Mouse (Mus musculus): ENCODE data around the gene Acot4. TPM values are rescaled to one million over a fixed set of nuclear protein-coding genes. Genes with fewer than 3 reads are reported as not detected.

The Acot4 gene
- 0.21 and 0.93 TPM in 2 replicates for polyA plus RNA-seq (2012; ENCODE audit: low replicate concordance)

DNA sequence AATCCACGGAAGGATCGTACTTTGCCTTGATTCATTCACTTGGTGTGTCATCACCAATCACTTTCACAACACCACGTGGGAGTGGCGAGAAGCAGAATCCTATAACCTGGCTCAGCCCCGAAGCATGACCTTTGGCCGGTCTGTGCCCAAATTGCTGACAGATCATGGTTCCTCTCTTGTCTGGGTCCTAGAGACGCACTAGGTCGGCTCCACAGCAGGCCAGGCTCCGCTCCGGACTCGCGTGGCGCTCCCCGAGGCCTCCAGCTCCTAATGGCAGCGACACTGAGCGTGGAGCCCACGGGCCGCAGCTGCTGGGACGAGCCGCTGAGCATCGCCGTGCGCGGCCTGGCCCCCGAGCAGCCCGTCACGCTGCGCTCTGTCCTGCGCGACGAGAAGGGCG, at the start of gene Acot4:
TSS of gene Acot4 (plus strand) at position 139 of the 400 bp plus-strand sequence.

DNA sequence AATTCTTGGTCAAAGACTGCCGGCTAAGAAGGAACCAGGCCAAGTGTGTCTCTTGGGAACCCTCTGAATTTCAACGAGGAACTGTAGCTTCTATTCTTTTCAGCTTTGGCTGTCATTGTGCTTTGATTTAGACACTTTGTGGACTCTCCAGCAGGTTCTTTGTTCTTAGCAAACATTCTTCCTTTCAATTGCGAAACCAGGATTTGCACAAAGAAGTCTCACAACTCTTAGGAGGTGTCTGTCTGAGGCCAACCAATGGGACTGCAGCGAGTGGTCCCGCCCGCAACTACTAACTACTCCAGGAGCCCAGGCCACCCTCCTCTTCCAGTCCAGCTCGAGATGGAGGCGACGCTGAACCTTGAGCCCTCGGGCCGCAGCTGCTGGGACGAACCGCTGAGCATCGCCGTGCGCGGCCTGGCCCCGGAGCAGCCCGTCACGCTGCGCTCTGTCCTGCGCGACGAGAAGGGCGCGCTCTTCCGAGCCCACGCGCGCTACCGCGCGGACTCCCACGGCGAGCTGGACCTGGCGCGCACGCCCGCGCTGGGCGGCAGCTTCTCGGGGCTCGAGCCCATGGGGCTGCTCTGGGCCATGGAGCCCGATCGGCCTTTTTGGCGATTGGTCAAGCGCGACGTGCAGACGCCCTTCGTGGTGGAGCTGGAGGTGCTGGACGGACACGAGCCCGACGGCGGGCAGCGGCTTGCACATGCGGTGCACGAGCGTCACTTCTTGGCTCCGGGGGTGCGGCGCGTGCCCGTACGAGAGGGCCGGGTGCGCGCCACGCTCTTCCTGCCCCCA, 28.8 kb upstream of the Acot4 start, which contains the start of gene Acot1:
TSS of gene Acot1 (plus strand) at position 320 of the 795 bp plus-strand sequence.

DNA sequence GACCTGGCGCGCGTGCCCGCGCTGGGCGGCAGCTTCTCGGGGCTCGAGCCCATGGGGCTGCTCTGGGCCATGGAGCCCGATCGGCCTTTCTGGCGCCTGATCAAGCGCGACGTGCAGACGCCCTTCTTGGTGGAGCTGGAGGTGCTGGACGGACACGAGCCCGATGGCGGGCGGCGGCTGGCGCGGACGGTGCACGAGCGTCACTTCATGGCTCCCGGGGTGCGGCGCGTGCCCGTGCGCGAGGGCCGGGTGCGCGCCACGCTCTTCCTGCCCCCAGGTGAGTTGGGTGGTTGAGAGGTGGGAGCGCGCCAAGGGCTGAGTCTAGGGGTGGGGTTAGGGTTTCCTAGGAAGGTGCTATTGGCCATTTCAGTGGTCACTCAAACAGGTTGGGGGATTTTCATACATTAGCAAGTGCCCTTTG, 522 bp downstream of the Acot4 start, which contains the start of gene Gm49366:
TSS of gene Gm49366 (plus strand) at position 245 of the 421 bp plus-strand sequence.

GRCm38 (mm10) chr12:84051937-84052474, 13.8 kb downstream of the Acot4 start, which contains the start of gene Acot3:
Acot3 (plus strand) TSS chr12:84052144.

DNA sequence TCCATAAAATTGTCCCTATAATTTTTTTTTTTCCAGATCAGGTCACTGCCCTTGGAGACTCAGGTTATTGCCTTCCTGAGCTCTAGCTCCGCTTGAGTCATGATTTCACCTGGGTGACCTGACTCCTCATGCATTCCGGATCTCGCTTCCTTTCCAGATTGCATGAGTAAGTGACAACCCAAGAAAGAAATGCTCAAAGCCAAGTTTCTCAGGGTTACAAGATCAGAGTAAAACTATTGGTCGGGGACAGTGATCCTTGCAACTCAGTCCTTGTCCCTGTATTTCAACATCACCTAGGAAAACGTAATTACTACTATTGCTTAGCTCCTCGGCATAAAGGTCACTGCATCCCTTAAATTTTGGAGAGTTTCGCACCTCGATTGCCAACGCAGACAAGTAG, 30.8 kb downstream of the Acot4 start, which contains the start of gene Acot5:
TSS of gene Acot5 (plus strand) at position 340 of the 400 bp plus-strand sequence.

Other genes starting within 250 kb of the Acot4 start
- 22.0 and 29.9 TPM in 2 replicates for gene Numb, start 116.4 kb upstream of the Acot4 start, polyA plus RNA-seq (2012; ENCODE audit: low replicate concordance)
- 22.5 and 51.4 TPM in 2 replicates for gene Riox1, start 87.8 kb upstream of the Acot4 start, polyA plus RNA-seq (2012; ENCODE audit: low replicate concordance)
- gene Heatr4, start 53.5 kb upstream of the Acot4 start, polyA plus RNA-seq (2012; ENCODE audit: low replicate concordance), result not detected in 2 replicates
- gene Acot2, start 50.5 kb upstream of the Acot4 start, polyA plus RNA-seq (2012; ENCODE audit: low replicate concordance), result 12.4 and 22.3 TPM in 2 replicates
- gene Acot1, start 28.9 kb upstream of the Acot4 start, polyA plus RNA-seq (2012; ENCODE audit: low replicate concordance), result 2.6 and 4.2 TPM in 2 replicates
- not detected in 2 replicates for gene Gm49366, start 556 bp downstream of the Acot4 start, polyA plus RNA-seq (2012; ENCODE audit: low replicate concordance)
- gene Acot3, start 13.8 kb downstream of the Acot4 start, polyA plus RNA-seq (2012; ENCODE audit: low replicate concordance), result not detected in 2 replicates
- gene Acot5, start 30.9 kb downstream of the Acot4 start, polyA plus RNA-seq (2012; ENCODE audit: low replicate concordance), result not detected in 2 replicates
- 0.51 and 1.0 TPM in 2 replicates for gene Acot6, start 62.3 kb downstream of the Acot4 start, polyA plus RNA-seq (2012; ENCODE audit: low replicate concordance)
- 0.16 and 0.21 TPM in 2 replicates for gene Dnal1, start 76.0 kb downstream of the Acot4 start, polyA plus RNA-seq (2012; ENCODE audit: low replicate concordance)
- gene Pnma1, start 110.1 kb downstream of the Acot4 start, polyA plus RNA-seq (2012; ENCODE audit: low replicate concordance), result 0.27 and 0.65 TPM in 2 replicates
- 141 and 153 TPM in 2 replicates for gene Elmsan1, start 180.5 kb downstream of the Acot4 start, polyA plus RNA-seq (2012; ENCODE audit: low replicate concordance)
- gene Ptgr2, start 246.9 kb downstream of the Acot4 start, polyA plus RNA-seq (2012; ENCODE audit: low replicate concordance), result 1.1 and 2.6 TPM in 2 replicates

Data from hematopoietic multipotent progenitor cell, adult 10-12 weeks (in vitro differentiated cells).